Mouse (Mus musculus) limb, embryonic 15.5 days (tissue): ENCODE measurements around the gene Gm9495. TPM values are rescaled to one million over a fixed set of nuclear protein-coding genes. Genes with fewer than 3 reads are reported as not detected.
A peak's percentile ranks its signal among the peaks of the same experiment; 100 is the strongest.
"Not testable (repeated sequence)": the region's sequence is repeated elsewhere in the genome, so short reads cannot be mapped to it uniquely, and the experiment has no call there.

ENCODE experiments used
- ATAC-seq: fragments of 200-750 bp; cut with Nextera tagmentation; 2 replicates; pipeline ENCODE4 v1.8.0; 2017; ENCODE audit warnings: low read depth, moderate TSS enrichment; ENCODE audit not compliant: insufficient number of reproducible peaks, low FRiP score, low TSS enrichment
- H3K27ac ChIP-seq: fragments of 300-500 bp; sonication (generic); 2 replicates; pipeline ENCODE4 v1.5.1; 2015; ENCODE audit warnings: moderate library complexity, mild to moderate bottlenecking, inconsistent platforms
- H3K27me3 ChIP-seq: fragments of 300-500 bp; sonication (generic); 2 replicates; pipeline ENCODE4 v1.6.1; 2015; ENCODE audit warnings: inconsistent platforms
- H3K36me3 ChIP-seq: fragments of 300-500 bp; sonication (generic); 2 replicates; pipeline ENCODE4 v1.6.1; 2015; ENCODE audit warnings: inconsistent platforms
- H3K4me1 ChIP-seq: fragments of 300-500 bp; sonication (generic); 2 replicates; pipeline ENCODE4 v1.6.1; 2015; ENCODE audit warnings: inconsistent platforms
- H3K4me2 ChIP-seq: fragments of 300-500 bp; sonication (generic); 2 replicates; pipeline ENCODE4 v1.6.1; 2015; ENCODE audit warnings: mild to moderate bottlenecking, inconsistent platforms
- H3K4me3 ChIP-seq: fragments of 300-500 bp; sonication (generic); 2 replicates; pipeline ENCODE4 v1.5.1; 2015; ENCODE audit warnings: mild to moderate bottlenecking, inconsistent platforms
- H3K9ac ChIP-seq: fragments of 300-500 bp; sonication (generic); 2 replicates; pipeline ENCODE4 v1.6.1; 2015; ENCODE audit warnings: inconsistent platforms
- H3K9me3 ChIP-seq: fragments of 300-500 bp; sonication (generic); 2 replicates; pipeline ENCODE4 v1.6.1; 2016; ENCODE audit warnings: inconsistent platforms
- WGBS: fragments of 180-500 bp; shearing (Covaris S2); methylation state at CpG from one replicate; pipeline ENCODE4 v1.1.7; 2015; 5-methylcytosine and 5-hydroxymethylcytosine counted together
- polyA plus RNA-seq: library from polyadenylated mRNA; unstranded; fragments of >200 nt; fragmentation: Nextera tagmentation; extraction: Ambion mirVana; gene quantifications from 2 replicates; pipeline ENCODE4 v1.2.1, GENCODE M21; 2015

The Gm9495 gene
- polyA plus RNA-seq = not detected in 2 replicates

DNA sequence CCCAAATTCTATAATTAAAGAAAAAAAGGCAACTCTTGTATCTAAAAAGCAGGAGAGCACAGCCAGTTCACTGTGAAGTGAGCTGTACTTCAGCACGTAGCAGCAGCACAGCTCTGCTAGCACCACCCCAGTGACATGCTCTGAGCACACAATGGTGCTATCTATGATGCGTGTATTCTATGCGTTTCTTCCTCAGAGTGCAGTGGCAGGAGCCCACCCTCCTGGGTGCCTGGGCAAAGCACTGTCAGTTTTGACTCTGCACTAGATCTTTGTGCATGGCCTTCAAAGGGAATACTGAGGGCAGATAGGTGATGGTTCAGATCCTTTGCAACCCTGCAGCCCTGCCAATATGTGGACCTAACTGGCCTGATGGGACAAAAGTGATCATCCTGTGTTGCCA, at the start of gene Gm9495:
Gm9495 (minus strand) TSS at position 101 of the 400 bp plus-strand sequence.
- not testable (repeated sequence) for H3K27ac ChIP-seq, H3K9me3 ChIP-seq, H3K9ac ChIP-seq, ATAC-seq, H3K27me3 ChIP-seq, H3K36me3 ChIP-seq, H3K4me1 ChIP-seq, H3K4me3 ChIP-seq, H3K4me2 ChIP-seq
- 89% methylated on average over 3 of the region's 3 CpGs for WGBS

- H3K9me3 ChIP-seq, ATAC-seq, H3K27me3 ChIP-seq, H3K4me2 ChIP-seq, H3K27ac ChIP-seq, H3K4me1 ChIP-seq, H3K4me3 ChIP-seq, H3K36me3 ChIP-seq, H3K9ac ChIP-seq: not testable (repeated sequence)
- 67% methylated on average over 3 of the region's 3 CpGs for WGBS
Observed at GRCm38 (mm10) chr8:69474946-69475345, 21.6 kb upstream of the Gm9495 start.

- H3K4me1 ChIP-seq, H3K27ac ChIP-seq, H3K36me3 ChIP-seq, H3K27me3 ChIP-seq, H3K4me2 ChIP-seq, H3K9me3 ChIP-seq, H3K9ac ChIP-seq, H3K4me3 ChIP-seq, ATAC-seq: not testable (repeated sequence)
- WGBS = 75% methylated on average over 3 of the region's 3 CpGs
Observed at GRCm38 (mm10) chr8:69420018-69420417, 33.3 kb downstream of the Gm9495 start.

DNA sequence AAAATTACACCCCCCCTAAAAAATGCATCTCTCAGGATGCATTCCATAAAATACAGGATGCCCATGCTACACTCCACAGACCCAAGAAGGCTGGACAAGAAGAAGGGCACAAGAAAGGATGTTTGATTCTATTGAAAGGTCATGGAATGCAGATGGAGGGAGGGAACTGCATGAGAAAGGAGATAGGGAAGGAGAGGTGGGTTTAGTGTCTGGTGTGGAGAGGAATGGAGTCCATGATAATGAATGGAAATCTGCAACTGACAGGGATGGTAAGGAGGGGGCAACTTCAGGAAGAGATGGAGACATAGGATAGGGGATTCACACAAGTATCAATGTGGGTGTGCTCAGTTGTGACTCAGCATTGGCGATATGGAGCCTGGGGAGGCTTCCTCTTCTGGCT, 39.0 kb downstream of the Gm9495 start:
- Histone ChIP-seq H3K4me1 (no peaks in the 10 kb centered on the region), H3K9ac (no peak overlapping the region), H3K27ac (no peak overlapping the region), H3K4me2 (no peak overlapping the region), H3K9me3 (no peaks in the 10 kb centered on the region), H3K27me3 (no peaks in the 10 kb centered on the region), H3K4me3 (no peak overlapping the region), H3K36me3 (no peaks in the 10 kb centered on the region)
- 88% methylated on average over 1 of the region's 1 CpGs for WGBS
- ATAC-seq = no peak

GRCm38 (mm10) chr8:69404768-69405167, 48.6 kb downstream of the Gm9495 start:
- Histone ChIP-seq H3K9ac (no peak overlapping the region), H3K27me3 (no peaks in the 10 kb centered on the region), H3K27ac (no peak overlapping the region), H3K36me3 (no peaks in the 10 kb centered on the region), H3K4me1 (peaks cover 1% of the 10 kb centered on the region; the same call in 1 of the 2 replicates), H3K4me2 (no peak overlapping the region), H3K4me3 (no peak overlapping the region), H3K9me3 (no peaks in the 10 kb centered on the region)
- WGBS = 92% methylated on average over 6 of the region's 6 CpGs
- ATAC-seq = no peak

DNA sequence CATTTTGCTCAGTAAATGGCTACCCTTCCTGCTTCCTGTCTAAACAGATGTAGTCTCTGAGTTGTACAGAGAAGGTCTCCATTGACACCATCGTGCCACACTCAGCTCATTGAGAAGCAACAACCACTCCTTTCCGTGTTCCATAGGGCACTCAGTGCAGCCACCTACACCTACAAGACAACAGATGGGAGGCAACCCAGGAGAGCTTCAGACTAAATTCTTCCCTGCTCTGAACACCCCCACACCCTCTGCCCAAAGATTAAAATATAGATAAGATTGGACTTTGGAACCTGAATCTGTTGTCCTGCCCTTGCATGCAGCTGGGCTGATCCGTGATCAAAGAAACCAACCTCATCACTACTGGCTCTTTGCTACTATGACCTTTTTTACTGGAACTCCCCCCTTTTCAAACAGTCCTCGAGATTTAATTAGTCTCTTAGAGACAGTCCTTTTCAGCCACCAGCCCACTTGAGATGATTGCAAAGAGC, 53.4 kb downstream of the Gm9495 start:
- ATAC-seq = no peak
- no peak overlapping the region for H3K9ac ChIP-seq
- H3K4me2 ChIP-seq = peak overlapping the region; percentile 72
- 68% methylated on average over 4 of the region's 4 CpGs for WGBS
- no peaks in the 10 kb centered on the region for H3K27me3 ChIP-seq
- no peaks in the 10 kb centered on the region for H3K36me3 ChIP-seq
- H3K27ac ChIP-seq = peak overlapping the region; percentile 68; the same call in 1 of the 2 replicates
- peak overlapping the region; percentile 52 for H3K4me3 ChIP-seq
- no peaks in the 10 kb centered on the region for H3K9me3 ChIP-seq
- H3K4me1 ChIP-seq = peaks cover 11% of the 10 kb centered on the region; the same call in 1 of the 2 replicates

- ATAC-seq = peak; percentile 66
- peak overlapping the region; percentile 68 for H3K27ac ChIP-seq
- peak overlapping the region; percentile 72 for H3K4me2 ChIP-seq
- 15% methylated on average over 43 of the region's 43 CpGs for WGBS
- H3K9ac ChIP-seq = peak overlapping the region; percentile 55
- no peaks in the 10 kb centered on the region for H3K27me3 ChIP-seq
- no peaks in the 10 kb centered on the region for H3K9me3 ChIP-seq
- peak overlapping the region; percentile 52 for H3K4me3 ChIP-seq
- H3K36me3 ChIP-seq = no peaks in the 10 kb centered on the region
- peaks cover 13% of the 10 kb centered on the region; the same call in 1 of the 2 replicates for H3K4me1 ChIP-seq
Observed at GRCm38 (mm10) chr8:69399181-69399955, 54.0 kb downstream of the Gm9495 start.

- Histone ChIP-seq H3K27ac (no peak overlapping the region), H3K4me1 (peaks cover 16% of the 10 kb centered on the region; the same call in 1 of the 2 replicates), H3K4me3 (no peak overlapping the region), H3K9me3 (0 out of 2 replicates have a peak, but pooled peaks cover 11% of the 10 kb centered on the region), H3K36me3 (peaks cover 19% of the 10 kb centered on the region), H3K27me3 (no peaks in the 10 kb centered on the region), H3K9ac (no peak overlapping the region), H3K4me2 (no peak overlapping the region)
- ATAC-seq = no peak
- WGBS = 71% methylated on average over 6 of the region's 6 CpGs
Observed at GRCm38 (mm10) chr8:69396196-69396595, 57.2 kb downstream of the Gm9495 start.

- WGBS = under 1% methylated on average over 26 of the region's 26 CpGs
- H3K4me1 ChIP-seq = peaks cover 16% of the 10 kb centered on the region; the same call in 1 of the 2 replicates
Observed at GRCm38 (mm10) chr8:69395050-69395789, 58.1 kb downstream of the Gm9495 start.

DNA sequence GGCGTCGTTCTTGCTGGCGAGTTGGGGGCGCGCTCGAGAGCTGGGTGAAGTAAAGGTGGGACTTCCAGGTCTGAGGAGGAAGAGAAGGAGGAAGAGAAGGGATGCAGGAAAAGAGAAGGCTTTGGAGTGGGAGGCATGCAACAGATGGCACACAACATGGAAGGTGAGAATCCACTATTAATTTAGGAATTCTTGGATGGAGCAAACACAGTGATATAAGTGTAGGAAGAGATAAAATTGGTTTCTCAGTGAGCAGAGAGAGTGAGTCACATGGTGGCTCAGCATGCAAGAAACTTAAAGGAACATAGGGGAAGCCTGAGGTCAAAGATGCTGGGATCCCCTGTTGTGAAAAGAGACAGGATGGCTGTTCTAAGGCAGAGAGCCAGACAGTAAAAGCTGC, 69.0 kb downstream of the Gm9495 start:
- ATAC-seq = no peak
- Histone ChIP-seq H3K4me1 (no peaks in the 10 kb centered on the region), H3K9ac (no peak overlapping the region), H3K27ac (no peak overlapping the region), H3K4me3 (no peak overlapping the region), H3K4me2 (no peak overlapping the region), H3K9me3 (peaks cover 28% of the 10 kb centered on the region), H3K27me3 (no peaks in the 10 kb centered on the region), H3K36me3 (peaks cover 30% of the 10 kb centered on the region)
- WGBS = 97% methylated on average over 6 of the region's 6 CpGs

More at GRCm38 (mm10) chr8:69395050-69395789, 58.1 kb downstream of the Gm9495 start:
- Histone ChIP-seq H3K27me3 (no peaks in the 10 kb centered on the region), H3K4me2 (peak overlapping the region; percentile 56), H3K9ac (peak overlapping the region; percentile 95), H3K36me3 (peaks cover 19% of the 10 kb centered on the region), H3K27ac (peak overlapping the region; percentile 98), H3K9me3 (peaks cover 11% of the 10 kb centered on the region; the same call in 1 of the 2 replicates), H3K4me3 (peak overlapping the region; percentile 71)
- ATAC-seq = peak; percentile 95
